Mouse (Mus musculus): ENCODE measurements around the gene Ccdc24.

The Ccdc24 gene

GRCm38 (mm10) chr4:117829260-117830123 lies 42.9 kb downstream of the Ccdc24 start:
- peak; percentile 74 for DNase-seq (ENCODE audit: low spot score)

GRCm38 (mm10) chr4:117828572-117829145 lies 43.7 kb downstream of the Ccdc24 start:
- DNase-seq (ENCODE audit: low spot score), result no peak

GRCm38 (mm10) chr4:117818032-117818431 lies 54.3 kb downstream of the Ccdc24 start:
- no peak for DNase-seq (ENCODE audit: low spot score)

GRCm38 (mm10) chr4:117816776-117817175 lies 55.6 kb downstream of the Ccdc24 start:
- no peak for DNase-seq (ENCODE audit: low spot score)
